Mouse (Mus musculus): ENCODE measurements around the gene Pde6h.

DNA sequence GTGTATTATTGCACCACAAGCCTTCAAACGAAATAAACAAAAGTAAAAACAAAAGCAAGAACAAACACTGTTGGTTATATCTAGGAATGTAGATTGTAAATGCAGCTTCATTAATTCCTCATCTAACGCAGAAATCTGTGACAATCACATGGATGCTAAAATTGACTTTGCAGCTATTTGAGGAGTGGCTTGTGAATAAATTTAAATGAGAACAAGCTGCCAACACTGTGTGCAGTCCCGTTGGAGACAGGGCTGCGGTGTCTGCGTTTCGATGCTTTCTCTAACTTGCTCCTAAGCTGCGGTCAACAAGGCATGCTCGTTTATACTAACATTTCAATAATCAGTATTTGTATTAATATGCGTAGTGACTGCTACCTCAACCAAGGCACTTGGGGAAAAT, 18.6 kb downstream of the Pde6h start:
- TF ChIP-seq GATA1 (IDR thresholded peaks at IDR 0.05; ENCODE audit: low read length) (no peak), TAL1 (IDR thresholded peaks at IDR 0.05; ENCODE audit: low read length) (no peak)

All from erythroblast, embryonic 14.5 days (primary cell).